Mouse (Mus musculus) embryonic facial prominence, embryonic 14.5 days (tissue): ENCODE data around the gene Gm28539. TPM values are rescaled to one million over a fixed set of nuclear protein-coding genes. Genes with fewer than 3 reads are reported as not detected.

Experiments used
- ATAC-seq: fragments of 200-750 bp; cut with Nextera tagmentation; 2 replicates; pipeline ENCODE4 v1.8.0; 2017; ENCODE audit warnings: low read depth, moderate number of reproducible peaks, moderate TSS enrichment
- DNase-seq: peaks from one replicate; pipeline ENCODE4 v3.0.0-alpha.2; 2015; ENCODE audit warnings: low spot score
- H3K27ac ChIP-seq: fragments of 300-500 bp; sonication (generic); replicated peaks from 2 replicates; pipeline ENCODE4 v1.5.1; 2014; ENCODE audit warnings: low read depth, mild to moderate bottlenecking, low read length, moderate library complexity
- H3K27me3 ChIP-seq: fragments of 300-500 bp; sonication (generic); replicated peaks from 2 replicates; pipeline ENCODE4 v1.6.1; 2014; ENCODE audit warnings: low read length; ENCODE audit not compliant: control insufficient read depth, insufficient read depth
- H3K36me3 ChIP-seq: fragments of 300-500 bp; sonication (generic); 2 replicates; pipeline ENCODE4 v1.6.1; 2014; ENCODE audit warnings: low read length, mixed read lengths; ENCODE audit not compliant: control insufficient read depth, insufficient read depth
- H3K4me1 ChIP-seq: fragments of 300-500 bp; sonication (generic); 2 replicates; pipeline ENCODE4 v1.6.1; 2014; ENCODE audit warnings: antibody characterized with exemption, low read length; ENCODE audit not compliant: control insufficient read depth, insufficient read depth
- H3K4me2 ChIP-seq: fragments of 300-500 bp; sonication (generic); 2 replicates; pipeline ENCODE4 v1.6.1; 2014; ENCODE audit warnings: low read depth, mild to moderate bottlenecking, low read length, moderate library complexity, mixed read lengths
- H3K4me3 ChIP-seq: fragments of 300-500 bp; sonication (generic); 2 replicates; pipeline ENCODE4 v1.5.1; 2014; ENCODE audit warnings: low read depth, mild to moderate bottlenecking, low read length
- H3K9ac ChIP-seq: fragments of 300-500 bp; sonication (generic); 2 replicates; pipeline ENCODE4 v1.6.1; 2014; ENCODE audit warnings: low read depth, mild to moderate bottlenecking, low read length, moderate library complexity, mixed read lengths
- H3K9me3 ChIP-seq: fragments of 300-500 bp; sonication (generic); 2 replicates; pipeline ENCODE4 v1.6.1; 2016; ENCODE audit warnings: low read length; ENCODE audit not compliant: control insufficient read depth
- WGBS: fragments of 180-500 bp; shearing (Covaris S2); extraction: QIAGEN DNeasy Blood & Tissue Kit; methylation state at CpG from one replicate; pipeline ENCODE4 v1.1.7; 2014; 5-methylcytosine and 5-hydroxymethylcytosine counted together
- polyA plus RNA-seq: library from polyadenylated mRNA; unstranded; fragments of >200 nt; fragmentation: Nextera tagmentation; extraction: Ambion mirVana; gene quantifications from 2 replicates; pipeline ENCODE4 v1.2.1, GENCODE M21; 2014

Gm28539 gene
- polyA plus RNA-seq, 1 experiment from 2014 or later = not detected

DNA sequence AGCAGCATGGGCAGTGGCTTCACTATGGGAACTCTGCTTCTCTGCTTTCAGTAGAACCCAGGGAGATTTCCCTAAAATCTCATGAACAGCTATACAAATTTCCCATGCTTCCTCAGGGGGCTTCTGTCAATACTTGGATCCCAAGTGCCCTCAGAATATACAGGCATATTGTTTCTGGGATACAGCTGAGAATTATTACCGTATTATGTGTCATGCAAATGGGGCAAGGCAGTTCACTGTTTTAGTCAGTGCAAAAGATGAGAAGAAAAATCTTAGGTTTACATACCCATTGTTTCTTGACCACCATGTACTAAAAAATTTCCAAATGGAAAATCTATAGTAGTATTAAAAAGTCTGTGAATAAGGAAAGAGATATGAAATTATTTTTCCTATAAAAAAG, 167.4 kb downstream of the Gm28539 start:
- no peaks in the 10 kb centered on the region for H3K9me3 ChIP-seq
- no peaks in the 10 kb centered on the region for H3K27me3 ChIP-seq
- H3K36me3 ChIP-seq = no peaks in the 10 kb centered on the region
- no peak overlapping the region for H3K4me3 ChIP-seq
- H3K27ac ChIP-seq = no peak overlapping the region
- H3K4me2 ChIP-seq = no peak overlapping the region
- ATAC-seq (no peak), DNase-seq (no peak)
- H3K9ac ChIP-seq = no peak overlapping the region
- H3K4me1 ChIP-seq = no peaks in the 10 kb centered on the region
- WGBS = 75% methylated on average over 1 of the region's 1 CpGs

DNA sequence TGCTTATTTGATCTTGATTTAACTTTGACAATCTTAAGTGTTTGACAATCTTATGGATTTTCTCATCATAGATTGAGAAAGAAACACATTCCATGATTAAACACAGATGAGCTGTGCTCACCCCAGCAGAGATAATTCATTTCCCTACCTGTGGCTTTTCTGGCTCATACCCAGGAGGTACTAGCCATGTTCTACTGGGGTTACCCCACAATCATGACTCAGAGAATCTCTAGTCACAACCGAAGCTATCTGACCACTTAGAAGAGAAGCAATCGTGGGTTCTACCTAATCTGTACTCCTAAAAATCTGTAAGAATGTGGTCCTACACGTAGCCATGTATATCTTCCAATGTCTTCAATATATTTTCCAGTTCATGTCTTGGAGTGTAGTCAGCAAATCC, 168.9 kb downstream of the Gm28539 start:
- DNase-seq (no peak), ATAC-seq (no peak)
- Histone ChIP-seq H3K27me3 (no peaks in the 10 kb centered on the region), H3K4me2 (no peak overlapping the region), H3K4me1 (no peaks in the 10 kb centered on the region), H3K36me3 (no peaks in the 10 kb centered on the region), H3K9ac (no peak overlapping the region), H3K4me3 (no peak overlapping the region), H3K9me3 (no peaks in the 10 kb centered on the region), H3K27ac (no peak overlapping the region)
- WGBS = 70% methylated on average over 3 of the region's 3 CpGs

Other genes starting within 250 kb of the Gm28539 start
- 10.5 and 12.4 TPM in 2 replicates for gene Tbx1, start 245.9 kb upstream of the Gm28539 start, polyA plus RNA-seq
- 3.0 and 3.1 TPM in 2 replicates for gene Gp1bb, start 214.2 kb upstream of the Gm28539 start, polyA plus RNA-seq
- 2.4 and 2.6 TPM in 2 replicates for gene Gm49601, start 210.2 kb upstream of the Gm28539 start, polyA plus RNA-seq
- 34.1 and 43.5 TPM in 2 replicates for gene Sept5, start 206.6 kb upstream of the Gm28539 start, polyA plus RNA-seq
- 35.4 and 39.5 TPM in 2 replicates for gene Cldn5, start 59.7 kb upstream of the Gm28539 start, polyA plus RNA-seq
- gene Ufd1, start 24.8 kb upstream of the Gm28539 start, polyA plus RNA-seq = 49.2 and 55.5 TPM in 2 replicates
- 34.5 and 37.8 TPM in 2 replicates for gene Cdc45, start 24.6 kb upstream of the Gm28539 start, polyA plus RNA-seq
- gene 2510002D24Rik, start within 50 bp of the Gm28539 start, polyA plus RNA-seq = 20.1 and 22.2 TPM in 2 replicates
- gene Mrpl40, start 40.3 kb downstream of the Gm28539 start, polyA plus RNA-seq = 57.3 and 60.9 TPM in 2 replicates
- gene Hira, start 40.5 kb downstream of the Gm28539 start, polyA plus RNA-seq = 10.8 and 14.7 TPM in 2 replicates